Mouse (Mus musculus): ENCODE measurements around the gene Prm2. TPM values are rescaled to one million over a fixed set of nuclear protein-coding genes. Genes with fewer than 3 reads are reported as not detected.

Prm2 gene
- polyA plus RNA-seq, 1 experiment from 2014 or later: not detected

GRCm38 (mm10) chr16:10761182-10761581 lies 34.8 kb downstream of the Prm2 start:
- WGBS: 76% methylated on average over 8 of the region's 8 CpGs
- Histone ChIP-seq H3K27ac (ENCODE audit: low read length) (no peak overlapping the region), H3K27me3 (ENCODE audit: control insufficient read depth, insufficient read depth, low read depth, low read length) (no peaks in the 10 kb centered on the region), H3K4me3 (ENCODE audit: low read depth, low read length) (no peak overlapping the region), H3K36me3 (ENCODE audit: control insufficient read depth, insufficient read depth, low read length) (no peaks in the 10 kb centered on the region), H3K9ac (ENCODE audit: low read depth, low read length) (no peak overlapping the region), H3K9me3 (replicated peaks; ENCODE audit: control insufficient read depth, low read length, poor library complexity, severe bottlenecking) (no peaks in the 10 kb centered on the region), H3K4me2 (ENCODE audit: low read length) (no peak overlapping the region), H3K4me1 (ENCODE audit: control insufficient read depth, insufficient read depth, low read length) (no peaks in the 10 kb centered on the region)
- no peak for ATAC-seq

- no peaks in the 10 kb centered on the region for H3K4me1 ChIP-seq (ENCODE audit: control insufficient read depth, insufficient read depth, low read length)
- no peak overlapping the region for H3K27ac ChIP-seq (ENCODE audit: low read length)
- no peak for ATAC-seq
- no peaks in the 10 kb centered on the region for H3K36me3 ChIP-seq (ENCODE audit: control insufficient read depth, insufficient read depth, low read length)
- H3K4me3 ChIP-seq (ENCODE audit: low read depth, low read length): no peak overlapping the region
- H3K4me2 ChIP-seq (ENCODE audit: low read length): no peak overlapping the region
- no peak overlapping the region for H3K9ac ChIP-seq (ENCODE audit: low read depth, low read length)
- WGBS: 75% methylated on average over 6 of the region's 6 CpGs
- no peaks in the 10 kb centered on the region for H3K9me3 ChIP-seq (replicated peaks; ENCODE audit: control insufficient read depth, low read length, poor library complexity, severe bottlenecking)
- no peaks in the 10 kb centered on the region for H3K27me3 ChIP-seq (ENCODE audit: control insufficient read depth, insufficient read depth, low read depth, low read length)
These were observed 39.8 kb downstream of the Prm2 start for GRCm38 (mm10) chr16:10756168-10756567.

GRCm38 (mm10) chr16:10754521-10755296 lies 41.2 kb downstream of the Prm2 start:
- no peak overlapping the region for H3K9ac ChIP-seq (ENCODE audit: low read depth, low read length)
- H3K27ac ChIP-seq (ENCODE audit: low read length): no peak overlapping the region
- H3K4me1 ChIP-seq (ENCODE audit: control insufficient read depth, insufficient read depth, low read length): no peaks in the 10 kb centered on the region
- 93% methylated on average over 3 of the region's 3 CpGs for WGBS
- no peaks in the 10 kb centered on the region for H3K27me3 ChIP-seq (ENCODE audit: control insufficient read depth, insufficient read depth, low read depth, low read length)
- no peaks in the 10 kb centered on the region for H3K36me3 ChIP-seq (ENCODE audit: control insufficient read depth, insufficient read depth, low read length)
- no peaks in the 10 kb centered on the region for H3K9me3 ChIP-seq (replicated peaks; ENCODE audit: control insufficient read depth, low read length, poor library complexity, severe bottlenecking)
- ATAC-seq: no peak
- H3K4me2 ChIP-seq (ENCODE audit: low read length): no peak overlapping the region
- no peak overlapping the region for H3K4me3 ChIP-seq (ENCODE audit: low read depth, low read length)

GRCm38 (mm10) chr16:10749824-10750223 lies 46.1 kb downstream of the Prm2 start:
- H3K36me3 ChIP-seq (ENCODE audit: control insufficient read depth, insufficient read depth, low read length): no peaks in the 10 kb centered on the region
- H3K4me2 ChIP-seq (ENCODE audit: low read length): no peak overlapping the region
- H3K4me1 ChIP-seq (ENCODE audit: control insufficient read depth, insufficient read depth, low read length): no peaks in the 10 kb centered on the region
- no peaks in the 10 kb centered on the region for H3K9me3 ChIP-seq (replicated peaks; ENCODE audit: control insufficient read depth, low read length, poor library complexity, severe bottlenecking)
- H3K9ac ChIP-seq (ENCODE audit: low read depth, low read length): no peak overlapping the region
- no peak overlapping the region for H3K27ac ChIP-seq (ENCODE audit: low read length)
- no peak overlapping the region for H3K4me3 ChIP-seq (ENCODE audit: low read depth, low read length)
- WGBS: 62% methylated on average over 7 of the region's 7 CpGs
- H3K27me3 ChIP-seq (ENCODE audit: control insufficient read depth, insufficient read depth, low read depth, low read length): no peaks in the 10 kb centered on the region
- ATAC-seq: no peak

GRCm38 (mm10) chr16:10749226-10749625 lies 46.7 kb downstream of the Prm2 start:
- H3K4me1 ChIP-seq (ENCODE audit: control insufficient read depth, insufficient read depth, low read length): no peaks in the 10 kb centered on the region
- no peak overlapping the region for H3K4me2 ChIP-seq (ENCODE audit: low read length)
- H3K27me3 ChIP-seq (ENCODE audit: control insufficient read depth, insufficient read depth, low read depth, low read length): no peaks in the 10 kb centered on the region
- H3K27ac ChIP-seq (ENCODE audit: low read length): no peak overlapping the region
- H3K36me3 ChIP-seq (ENCODE audit: control insufficient read depth, insufficient read depth, low read length): no peaks in the 10 kb centered on the region
- 0 out of 2 replicates have a peak, but pooled peaks have one; percentile 17 for ATAC-seq
- WGBS: 77% methylated on average over 7 of the region's 7 CpGs
- H3K9me3 ChIP-seq (replicated peaks; ENCODE audit: control insufficient read depth, low read length, poor library complexity, severe bottlenecking): no peaks in the 10 kb centered on the region
- no peak overlapping the region for H3K9ac ChIP-seq (ENCODE audit: low read depth, low read length)
- H3K4me3 ChIP-seq (ENCODE audit: low read depth, low read length): no peak overlapping the region

Other genes with a start within 250 kb of the Prm2 start
- gene Socs1, start 10.6 kb downstream of the Prm2 start, polyA plus RNA-seq (2015; fragmentation: Nextera tagmentation; extraction: Ambion mirVana): 4.0 and 5.0 TPM in 2 replicates
- not detected in 2 replicates for gene Tnp2, start 7.5 kb downstream of the Prm2 start, polyA plus RNA-seq (2015; fragmentation: Nextera tagmentation; extraction: Ambion mirVana)
- not detected in 2 replicates for gene Prm3, start 5.2 kb downstream of the Prm2 start, polyA plus RNA-seq (2015; fragmentation: Nextera tagmentation; extraction: Ambion mirVana)
- 0.46 and 0.70 TPM in 2 replicates for gene Prm1, start 9.7 kb upstream of the Prm2 start, polyA plus RNA-seq (2015; fragmentation: Nextera tagmentation; extraction: Ambion mirVana)
- not detected in 2 replicates for gene Gm11172, start 16.8 kb upstream of the Prm2 start, polyA plus RNA-seq (2015; fragmentation: Nextera tagmentation; extraction: Ambion mirVana)
- 0.31 and 0.39 TPM in 2 replicates for gene Rmi2, start 38.9 kb upstream of the Prm2 start, polyA plus RNA-seq (2015; fragmentation: Nextera tagmentation; extraction: Ambion mirVana)

All from midbrain, embryonic 16.5 days (tissue).